8 mouse cellular contexts compared by ENCODE assay signal in genomic region chr8:127500206-127500605, GRCm38 (mm10).
DNase-seq lines count a peak whose midpoint lies in the region; ATAC-seq lines count a peak whose summit lies in the region.

No protein-coding gene starts in this region.

- 0 out of 2 replicates have a peak overlapping the region, but pooled peaks have one; percentile 29 for H3K4me2 ChIP-seq in kidney, embryonic 15.5 days
- peak overlapping the region; percentile 42 for H3K4me2 ChIP-seq in intestine, embryonic 15.5 days (replicated peaks)

- no peak for DNase-seq in kidney, adult 18-20 months
- peak; percentile 65 for DNase-seq in embryo, embryonic 10 days (ENCODE audit: low spot score)
- DNase-seq in natural killer cell, adult 2 months (ENCODE audit: low spot score in 2 of 2) = peak; percentile 23 to 28
- no peak for DNase-seq in gastrocnemius, postnatal 10 days
- no peak for DNase-seq in cerebellum, adult 9-10 months
- DNase-seq in adrenal gland, adult (ENCODE audit: inconsistent age in 2 of 2, low spot score in 1 of 2) = no peak

- no peaks in the 10 kb centered on the region for H3K9me3 ChIP-seq in kidney, embryonic 15.5 days (replicated peaks)
- no peaks in the 10 kb centered on the region for H3K9me3 ChIP-seq in intestine, embryonic 15.5 days

- H3K9ac ChIP-seq in kidney, embryonic 15.5 days = no peak overlapping the region
- H3K9ac ChIP-seq in intestine, embryonic 15.5 days = no peak overlapping the region

- no peak for ATAC-seq in kidney, embryonic 15.5 days (replicated peaks; ENCODE audit: low FRiP score)
- ATAC-seq in intestine, embryonic 15.5 days = no peak

- peaks cover 3% of the 10 kb centered on the region; the same call in 1 of the 2 replicates for H3K36me3 ChIP-seq in kidney, embryonic 15.5 days
- no peaks in the 10 kb centered on the region for H3K36me3 ChIP-seq in intestine, embryonic 15.5 days

- no peaks in the 10 kb centered on the region for H3K27me3 ChIP-seq in kidney, embryonic 15.5 days
- H3K27me3 ChIP-seq in intestine, embryonic 15.5 days (replicated peaks) = no peaks in the 10 kb centered on the region

- H3K4me1 ChIP-seq in kidney, embryonic 15.5 days = peaks cover 21% of the 10 kb centered on the region
- no peaks in the 10 kb centered on the region for H3K4me1 ChIP-seq in intestine, embryonic 15.5 days (replicated peaks)

- WGBS in kidney, embryonic 15.5 days = 17% methylated on average over 7 of the region's 7 CpGs
- WGBS in intestine, embryonic 15.5 days = 30% methylated on average over 7 of the region's 7 CpGs

- 0 out of 2 replicates have a peak overlapping the region, but pooled peaks have one; percentile 14 for H3K27ac ChIP-seq in kidney, embryonic 15.5 days
- H3K27ac ChIP-seq in intestine, embryonic 15.5 days = no peak overlapping the region

- peak overlapping the region; percentile 8; the same call in 1 of the 2 replicates for H3K4me3 ChIP-seq in kidney, embryonic 15.5 days (replicated peaks)
- 0 out of 2 replicates have a peak overlapping the region, but pooled peaks have one; percentile 4 for H3K4me3 ChIP-seq in intestine, embryonic 15.5 days (replicated peaks)

Comparison
In these comparisons a context has a peak if more than half of its experiments do, and no peak if none do; other contexts are left out.
1. DNase-seq: peak in embryo, embryonic 10 days (single experiment) and natural killer cell, adult 2 months (2 of 2); none in kidney, adult 18-20 months (single experiment), gastrocnemius, postnatal 10 days (single experiment), cerebellum, adult 9-10 months (single experiment) and adrenal gland, adult (0 of 2).